Mouse (Mus musculus): ENCODE measurements at regions not wholly inside any gene's neighbourhood (a gene's known extent, or its start where the extent isn't known, plus 50 kb on each side); places are given as distances from the start of the nearest gene placed in this dataset.

GRCm38 (mm10) chr15:27083596-27083995 lies 188.2 kb upstream of the Fbxl7 start:
- TF ChIP-seq CTCF (IDR thresholded peaks at IDR 0.05; ENCODE audit: low read depth, low read length) (no peak), POLR2A (IDR thresholded peaks at IDR 0.05; ENCODE audit: extremely low read depth, insufficient read depth, low read length) (no peak)
